Mouse (Mus musculus): ENCODE measurements around the gene Rhoa.

The Rhoa gene

GRCm38 (mm10) chr9:108340258-108341138 lies 34.6 kb downstream of the Rhoa start:
- peak; percentile 22 for DNase-seq (ENCODE audit: low spot score)

GRCm38 (mm10) chr9:108341139-108341475 lies 35.2 kb downstream of the Rhoa start:
- no peak for DNase-seq (ENCODE audit: low spot score)

- no peak for DNase-seq (ENCODE audit: low spot score)
Observed at GRCm38 (mm10) chr9:108341801-108342200, 35.9 kb downstream of the Rhoa start.

- DNase-seq (ENCODE audit: low spot score) = peak; percentile 30
Observed at GRCm38 (mm10) chr9:108342301-108342831, 36.4 kb downstream of the Rhoa start.

GRCm38 (mm10) chr9:108343331-108343730 lies 37.4 kb downstream of the Rhoa start:
- DNase-seq (ENCODE audit: low spot score) = no peak

- DNase-seq (ENCODE audit: low spot score) = no peak
Observed at GRCm38 (mm10) chr9:108343835-108344234, 37.9 kb downstream of the Rhoa start.

- no peak for DNase-seq (ENCODE audit: low spot score)
Observed at GRCm38 (mm10) chr9:108344471-108344870, 38.5 kb downstream of the Rhoa start.

- DNase-seq (ENCODE audit: low spot score) = no peak
Observed at GRCm38 (mm10) chr9:108347024-108347423, 41.1 kb downstream of the Rhoa start.

- peak; percentile 81 for DNase-seq (ENCODE audit: low spot score)
Observed at GRCm38 (mm10) chr9:108347540-108348289, 41.8 kb downstream of the Rhoa start, which contains the start of gene Usp4. Gene Usp4 (plus strand): TSS chr9:108347853.

GRCm38 (mm10) chr9:108348290-108348680 lies 42.4 kb downstream of the Rhoa start:
- no peak for DNase-seq (ENCODE audit: low spot score)

- DNase-seq (ENCODE audit: low spot score) = no peak
Observed at GRCm38 (mm10) chr9:108349727-108350126, 43.8 kb downstream of the Rhoa start.

- DNase-seq (ENCODE audit: low spot score) = no peak
Observed at GRCm38 (mm10) chr9:108378234-108378633, 72.3 kb downstream of the Rhoa start.

- no peak for DNase-seq (ENCODE audit: low spot score)
Observed at GRCm38 (mm10) chr9:108378736-108379135, 72.8 kb downstream of the Rhoa start.

GRCm38 (mm10) chr9:108379294-108379693 lies 73.4 kb downstream of the Rhoa start:
- no peak for DNase-seq (ENCODE audit: low spot score)

GRCm38 (mm10) chr9:108381382-108381781 lies 75.5 kb downstream of the Rhoa start:
- DNase-seq (ENCODE audit: low spot score) = no peak

- no peak for DNase-seq (ENCODE audit: low spot score)
Observed at GRCm38 (mm10) chr9:108385006-108385405, 79.1 kb downstream of the Rhoa start.

GRCm38 (mm10) chr9:108386816-108387215 lies 80.9 kb downstream of the Rhoa start:
- no peak for DNase-seq (ENCODE audit: low spot score)

Data from T-cell, adult 2 months (primary cell).